Mouse (Mus musculus): ENCODE results near the gene 1190005I06Rik.

Gene 1190005I06Rik

GRCm38 (mm10) chr8:120572534-120572933 is 74.9 kb downstream of the 1190005I06Rik start:
- peak; percentile 71 to 72 for DNase-seq

GRCm38 (mm10) chr8:120571561-120571960 is 75.9 kb downstream of the 1190005I06Rik start:
- no peak for DNase-seq

DNA sequence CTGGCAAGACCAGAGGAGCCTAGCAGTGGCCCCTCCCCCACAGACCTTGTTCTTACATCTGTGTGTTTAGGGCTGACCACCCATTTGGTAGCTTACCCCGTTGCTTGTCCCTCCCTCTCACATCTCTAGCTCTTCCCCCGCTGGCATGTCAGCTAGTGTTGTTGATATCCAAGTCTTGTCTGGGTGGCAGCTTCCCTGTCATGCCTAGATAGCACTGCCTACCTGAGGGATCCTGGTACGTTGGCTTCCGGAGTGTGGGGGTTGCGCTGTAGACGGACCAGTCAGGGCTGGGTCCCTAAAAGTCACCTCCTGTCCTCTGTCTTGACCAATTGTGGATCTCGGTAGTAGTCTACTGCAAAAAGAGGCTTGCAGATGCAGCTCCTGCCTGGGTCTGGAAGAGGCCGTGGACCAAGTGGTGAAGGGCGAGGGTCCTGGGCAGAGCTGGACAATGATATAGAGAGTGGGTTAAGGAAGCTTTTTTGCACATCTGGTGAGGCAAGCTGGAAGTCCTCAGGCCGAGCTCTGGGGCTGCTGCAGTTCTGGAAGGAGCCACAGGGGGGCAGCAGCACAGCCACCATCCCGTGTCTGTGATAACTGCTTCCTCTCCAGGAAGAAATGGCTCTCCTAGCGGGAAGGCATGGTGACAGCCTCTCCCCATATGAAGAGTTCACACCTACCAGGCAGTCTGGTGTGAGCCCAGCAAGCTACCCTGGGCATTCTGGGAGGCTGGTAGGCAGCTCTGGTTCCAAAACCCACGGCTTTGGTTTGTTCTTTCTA is 77.3 kb downstream of the 1190005I06Rik start:
- DNase-seq = peak; percentile 52 to 80

DNA sequence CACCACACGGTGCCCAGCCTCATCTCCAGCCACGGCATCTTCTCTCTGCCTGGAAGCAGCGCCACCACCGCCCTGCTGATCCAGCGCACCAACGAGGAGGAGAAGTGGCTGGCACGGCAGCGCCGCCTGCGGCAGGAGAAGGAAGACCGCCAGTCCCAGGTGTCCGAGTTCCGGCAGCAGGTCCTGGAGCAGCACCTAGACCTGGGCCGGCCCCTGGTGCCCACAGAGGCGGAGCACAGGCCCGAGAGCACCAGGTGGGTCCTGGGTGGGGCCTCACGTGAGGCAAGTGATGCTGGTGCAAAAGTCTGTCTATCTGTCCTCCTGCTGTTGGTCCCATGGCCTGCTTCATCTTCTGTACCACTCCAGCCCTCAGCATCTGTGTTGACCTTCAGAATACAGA is 78.3 kb downstream of the 1190005I06Rik start:
- DNase-seq = no peak

- no peak for DNase-seq
These were observed 79.2 kb downstream of the 1190005I06Rik start for GRCm38 (mm10) chr8:120568164-120568798.

DNA sequence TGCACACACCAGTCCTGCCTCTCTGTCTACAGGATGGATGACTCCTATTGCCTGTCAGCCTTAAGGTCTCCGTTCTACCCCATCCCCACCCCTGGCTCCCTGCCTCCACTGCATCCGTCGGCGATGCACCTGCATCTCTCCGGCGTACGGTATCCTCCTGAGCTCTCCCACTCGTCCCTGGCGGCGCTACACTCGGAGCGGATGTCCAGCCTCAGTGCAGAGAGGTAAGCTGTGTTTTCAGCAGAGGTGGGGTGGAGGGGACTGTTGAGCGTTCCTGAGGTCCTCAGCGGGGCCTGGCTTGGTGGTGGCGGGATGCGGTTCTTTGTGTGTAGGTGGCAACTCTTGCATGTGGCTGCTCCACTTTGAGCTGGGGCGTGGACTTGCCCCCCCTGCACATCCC is 79.7 kb downstream of the 1190005I06Rik start:
- no peak for DNase-seq

GRCm38 (mm10) chr8:120566681-120567080 is 80.8 kb downstream of the 1190005I06Rik start:
- no peak for DNase-seq

DNA sequence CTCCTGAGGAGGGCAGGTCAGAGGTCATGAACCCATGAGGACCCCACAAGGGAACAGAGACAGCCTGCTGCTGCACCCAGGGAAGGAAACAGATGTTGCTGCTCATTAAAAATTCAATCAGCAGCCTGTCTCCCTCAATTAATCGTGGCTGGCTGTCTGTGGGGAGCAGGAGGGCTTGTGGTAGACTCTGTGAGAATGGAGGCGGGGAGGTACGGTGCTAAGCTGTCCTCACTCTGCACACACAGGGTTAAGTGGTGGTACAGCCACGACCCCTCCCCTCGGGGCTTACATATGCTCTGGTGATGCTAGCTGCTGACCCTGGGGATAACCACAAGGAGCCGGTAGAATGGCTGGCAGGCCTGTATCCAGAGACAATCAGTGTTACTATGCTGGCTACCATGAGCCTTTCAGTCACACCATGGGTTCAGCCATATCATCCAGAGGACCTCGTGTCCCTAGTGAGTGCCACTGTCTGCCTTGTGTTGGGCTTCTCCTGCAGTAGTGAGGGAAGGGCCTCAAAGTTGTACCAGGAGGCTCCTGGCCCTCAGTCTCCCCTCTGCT is 82.2 kb downstream of the 1190005I06Rik start:
- no peak for DNase-seq

DNA sequence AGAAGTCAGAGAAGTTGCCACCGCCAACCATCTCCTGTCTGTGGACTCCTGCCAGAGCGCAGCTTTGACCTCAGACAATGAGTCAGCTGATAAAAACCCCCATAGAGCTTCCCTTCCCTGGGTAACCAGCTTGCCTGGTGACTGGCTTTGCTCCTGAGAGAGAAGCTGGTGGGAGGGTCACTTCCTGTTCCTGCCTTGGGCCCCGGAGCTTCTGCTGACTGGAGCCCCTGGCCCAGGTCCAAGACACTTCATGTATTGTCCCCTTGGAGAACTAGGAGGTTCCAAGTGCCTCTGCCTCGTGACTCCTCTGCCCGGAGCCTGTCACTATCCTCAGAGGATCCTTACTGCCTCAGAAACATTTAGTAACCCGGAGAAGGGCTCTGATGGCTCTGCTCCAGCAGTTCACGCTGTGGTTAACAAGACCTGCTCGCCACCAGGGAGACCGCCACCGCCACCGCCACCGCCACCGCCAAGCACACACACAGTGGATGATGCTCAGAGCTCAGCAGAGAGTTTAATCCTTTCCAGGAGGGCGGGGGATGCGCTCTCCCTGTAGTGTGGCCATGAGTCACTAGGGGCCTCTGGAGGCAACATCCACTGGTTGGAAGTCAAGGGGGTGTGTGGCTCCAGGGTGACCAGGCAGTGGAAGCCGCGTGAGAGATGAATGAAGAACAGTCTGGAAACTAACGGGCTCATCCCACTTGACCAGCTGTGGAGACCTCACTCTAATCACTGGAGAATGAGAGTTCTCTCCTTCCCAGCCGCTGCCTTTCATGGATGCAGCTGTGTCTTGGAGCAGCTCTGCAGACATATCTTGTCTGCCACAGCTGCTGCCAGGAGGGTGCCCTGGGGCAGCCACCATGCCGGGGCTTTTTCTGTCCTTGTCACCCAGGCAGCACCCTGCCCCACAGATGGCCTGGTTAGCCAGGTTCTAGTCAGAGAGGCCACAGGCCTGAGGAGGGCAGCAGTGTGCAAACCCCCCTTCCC is 83.3 kb downstream of the 1190005I06Rik start:
- peak; percentile 56 to 63 for DNase-seq

DNA sequence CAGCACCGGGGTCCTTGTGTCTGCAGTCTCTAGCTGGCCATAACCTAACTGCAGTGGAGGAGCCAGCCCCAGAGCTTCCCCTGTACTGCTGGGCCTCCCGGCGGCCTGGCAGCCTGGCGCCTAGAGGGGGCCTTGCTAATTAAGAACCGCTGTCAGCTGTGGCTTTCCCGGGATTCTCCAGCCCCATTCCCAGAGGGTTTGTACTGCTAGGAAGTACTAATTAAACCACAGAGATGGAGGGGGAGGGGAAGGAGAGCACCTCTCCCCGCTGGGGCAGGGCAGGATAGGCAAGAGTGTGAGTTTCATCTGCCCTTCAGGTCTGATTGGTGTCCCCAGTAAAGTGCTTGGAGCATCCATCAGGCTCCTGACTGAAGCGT is 84.1 kb downstream of the 1190005I06Rik start:
- no peak for DNase-seq

- no peak for DNase-seq
These were observed 84.6 kb downstream of the 1190005I06Rik start for GRCm38 (mm10) chr8:120562680-120563347.

- DNase-seq = peak in 1 of 2 experiments; percentile 35
These were observed 85.6 kb downstream of the 1190005I06Rik start for GRCm38 (mm10) chr8:120561539-120562435.

DNA sequence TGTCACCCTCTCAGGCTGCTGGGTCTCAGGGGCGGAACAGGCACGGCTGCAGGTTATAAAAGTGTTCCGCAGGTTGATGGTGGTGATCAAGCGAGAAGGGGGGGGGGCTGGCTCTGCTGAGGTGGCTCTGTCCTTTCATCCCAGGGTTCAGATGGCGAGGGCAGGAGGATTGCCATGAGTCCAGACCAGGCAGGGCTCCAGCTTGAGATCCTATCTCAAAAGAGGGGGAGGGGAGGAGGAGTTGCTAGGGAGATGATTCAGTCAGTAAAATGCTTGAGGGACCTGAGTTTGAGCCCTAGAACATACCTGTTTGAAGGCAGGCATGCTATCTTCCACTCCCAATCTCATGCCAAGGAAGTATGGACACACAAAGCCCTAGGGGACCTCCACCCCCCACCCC is 86.9 kb downstream of the 1190005I06Rik start:
- DNase-seq = no peak

- DNase-seq = no peak
These were observed 87.8 kb downstream of the 1190005I06Rik start for GRCm38 (mm10) chr8:120559654-120560053.
